Mouse (Mus musculus) hindbrain, embryonic 13.5 days (tissue): ENCODE results near the gene Smim11. TPM values are rescaled to one million over a fixed set of nuclear protein-coding genes. Genes with fewer than 3 reads are reported as not detected.

Experiments used
- ATAC-seq: fragments of 200-750 bp; cut with Nextera tagmentation; 2 replicates; pipeline ENCODE4 v1.8.0; 2017; ENCODE audit warnings: moderate TSS enrichment; ENCODE audit not compliant: low FRiP score
- H3K27ac ChIP-seq: fragments of 300-500 bp; sonication (generic); 2 replicates; pipeline ENCODE4 v1.5.1; 2015; ENCODE audit warnings: inconsistent platforms, mild to moderate bottlenecking, moderate library complexity
- H3K27me3 ChIP-seq: fragments of 300-500 bp; sonication (generic); 2 replicates; pipeline ENCODE4 v1.6.1; 2015; ENCODE audit warnings: mild to moderate bottlenecking, inconsistent platforms
- H3K36me3 ChIP-seq: fragments of 300-500 bp; sonication (generic); 2 replicates; pipeline ENCODE4 v1.6.1; 2015; ENCODE audit warnings: mild to moderate bottlenecking, inconsistent platforms
- H3K4me1 ChIP-seq: fragments of 300-500 bp; sonication (generic); replicated peaks from 2 replicates; pipeline ENCODE4 v1.6.1; 2015; ENCODE audit warnings: inconsistent platforms
- H3K4me2 ChIP-seq: fragments of 300-500 bp; sonication (generic); 2 replicates; pipeline ENCODE4 v1.6.1; 2015; ENCODE audit warnings: inconsistent platforms, mild to moderate bottlenecking, moderate library complexity
- H3K4me3 ChIP-seq: fragments of 300-500 bp; sonication (generic); 2 replicates; pipeline ENCODE4 v1.5.1; 2015; ENCODE audit warnings: mild to moderate bottlenecking, inconsistent platforms
- H3K9ac ChIP-seq: fragments of 300-500 bp; sonication (generic); 2 replicates; pipeline ENCODE4 v1.6.1; 2015; ENCODE audit warnings: mild to moderate bottlenecking, inconsistent platforms
- H3K9me3 ChIP-seq: fragments of 300-500 bp; sonication (generic); 2 replicates; pipeline ENCODE4 v1.6.1; 2016; ENCODE audit warnings: inconsistent platforms
- WGBS: fragments of 180-500 bp; shearing (Covaris S2); methylation state at CpG from one replicate; pipeline ENCODE4 v1.1.7; 2015; 5-methylcytosine and 5-hydroxymethylcytosine counted together
- polyA plus RNA-seq: library from polyadenylated mRNA; unstranded; fragments of >200 nt; fragmentation: Nextera tagmentation; extraction: Ambion mirVana; gene quantifications from 2 replicates; pipeline ENCODE4 v1.2.1, GENCODE M21; 2015

Smim11 gene
- polyA plus RNA-seq, 1 experiment from 2014 or later: 86.6 TPM

DNA sequence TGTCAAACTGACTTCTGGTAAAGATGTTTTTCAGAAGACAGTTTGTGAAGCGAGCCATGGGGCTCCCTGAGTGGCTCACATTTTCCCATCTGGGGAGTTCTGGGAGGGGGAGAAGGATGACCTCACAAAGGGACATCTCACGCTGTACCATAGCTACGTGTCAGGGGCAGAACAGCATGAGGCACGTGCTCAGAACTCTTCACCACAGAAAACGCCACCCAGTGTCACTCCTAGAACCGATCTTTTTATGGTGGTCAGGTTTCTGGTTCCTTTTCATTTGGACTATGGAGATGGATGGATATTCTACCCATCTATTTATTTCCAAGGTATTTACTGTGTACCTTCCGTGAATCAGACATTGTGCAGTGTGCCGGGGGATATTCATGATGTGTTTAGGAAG, 20.3 kb downstream of the Smim11 start, which contains the start of gene Fam243:
Fam243 (minus strand) TSS at position 101 of the 400 bp plus-strand sequence.
- no peak within 1 kb of the TSS for H3K27ac ChIP-seq

DNA sequence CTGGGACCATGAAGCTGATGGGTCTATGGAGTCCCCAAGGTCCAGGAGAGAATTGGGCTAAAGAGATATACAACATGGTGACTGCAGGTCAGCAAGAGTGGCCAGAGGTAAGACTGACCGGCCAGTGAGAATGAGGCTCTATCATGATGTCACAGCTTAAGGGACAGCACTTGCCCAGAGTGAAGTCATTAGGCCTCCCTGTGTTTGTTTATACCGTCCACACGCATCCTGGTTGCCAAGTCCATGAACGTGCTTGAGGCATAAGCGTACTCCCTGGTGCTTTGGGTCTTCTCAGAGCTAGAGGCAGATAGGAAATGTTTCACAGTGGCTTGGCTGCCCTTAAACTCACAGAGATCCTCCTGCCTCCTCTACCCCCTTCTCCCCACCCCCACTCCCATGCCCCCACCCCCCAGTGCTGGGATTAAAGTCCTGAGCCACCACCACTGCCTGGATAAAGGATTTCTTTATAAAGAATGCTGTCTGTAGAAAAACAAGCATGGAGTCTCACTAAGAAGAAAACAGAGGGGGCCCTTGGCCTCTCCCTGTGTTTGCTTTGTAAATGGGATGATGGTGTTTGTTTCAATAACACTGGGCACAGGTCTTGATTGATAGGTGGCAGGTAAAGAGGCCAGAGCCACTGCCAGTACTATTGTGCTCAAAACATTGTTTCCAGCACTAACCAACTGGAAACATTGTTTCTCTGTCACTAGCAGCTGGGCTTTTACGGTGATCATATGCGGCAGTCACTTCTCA, 23.4 kb downstream of the Smim11 start:
- Histone ChIP-seq H3K9me3 (no peaks in the 10 kb centered on the region), H3K27me3 (0 out of 2 replicates have a peak, but pooled peaks cover 5% of the 10 kb centered on the region), H3K4me1 (peaks cover 13% of the 10 kb centered on the region), H3K36me3 (no peaks in the 10 kb centered on the region), H3K9ac (no peak overlapping the region), H3K27ac (peak overlapping the region; percentile 52), H3K4me3 (no peak overlapping the region), H3K4me2 (no peak overlapping the region)
- no peak for ATAC-seq
- 28% methylated on average over 7 of the region's 7 CpGs for WGBS

More for the DNA sequence above, 20.3 kb downstream of the Smim11 start, which contains the start of gene Fam243:
- Histone ChIP-seq H3K4me1 (peaks cover 14% of the 10 kb centered on the region), H3K9me3 (0 out of 2 replicates have a peak, but pooled peaks cover 3% of the 10 kb centered on the region), H3K4me3 (no peak within 1 kb of the TSS), H3K36me3 (no peaks in the 10 kb centered on the region), H3K27me3 (no peaks in the 10 kb centered on the region), H3K9ac (no peak within 1 kb of the TSS), H3K4me2 (no peak within 1 kb of the TSS)
- WGBS: 91% methylated on average over 8 of the region's 8 CpGs
- ATAC-seq: no peak

DNA sequence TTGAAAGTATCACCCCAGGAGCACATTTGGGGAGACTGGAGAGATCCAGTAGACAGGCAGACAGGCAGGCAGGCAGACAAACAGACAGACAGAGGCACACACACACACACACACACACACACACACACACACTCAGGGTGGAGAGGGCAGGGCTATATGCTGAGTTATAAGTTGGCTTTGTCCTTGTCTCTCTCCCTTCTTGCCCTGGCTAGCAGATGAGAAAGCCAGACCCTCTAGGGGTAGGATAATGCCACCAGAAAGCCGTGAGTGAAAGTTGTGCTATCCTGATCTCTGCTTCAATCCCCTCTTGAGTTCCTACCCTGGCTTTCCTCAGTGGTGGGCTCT, 23.9 kb downstream of the Smim11 start:
- H3K4me1 ChIP-seq: peaks cover 13% of the 10 kb centered on the region
- H3K4me2 ChIP-seq: no peak overlapping the region
- 0 out of 2 replicates have a peak, but pooled peaks cover 5% of the 10 kb centered on the region for H3K27me3 ChIP-seq
- H3K4me3 ChIP-seq: no peak overlapping the region
- ATAC-seq: no peak
- H3K9me3 ChIP-seq: no peaks in the 10 kb centered on the region
- H3K27ac ChIP-seq: peak overlapping the region; percentile 52; the same call in 1 of the 2 replicates
- H3K9ac ChIP-seq: no peak overlapping the region
- 27% methylated on average over 1 of the region's 1 CpGs for WGBS
- no peaks in the 10 kb centered on the region for H3K36me3 ChIP-seq

DNA sequence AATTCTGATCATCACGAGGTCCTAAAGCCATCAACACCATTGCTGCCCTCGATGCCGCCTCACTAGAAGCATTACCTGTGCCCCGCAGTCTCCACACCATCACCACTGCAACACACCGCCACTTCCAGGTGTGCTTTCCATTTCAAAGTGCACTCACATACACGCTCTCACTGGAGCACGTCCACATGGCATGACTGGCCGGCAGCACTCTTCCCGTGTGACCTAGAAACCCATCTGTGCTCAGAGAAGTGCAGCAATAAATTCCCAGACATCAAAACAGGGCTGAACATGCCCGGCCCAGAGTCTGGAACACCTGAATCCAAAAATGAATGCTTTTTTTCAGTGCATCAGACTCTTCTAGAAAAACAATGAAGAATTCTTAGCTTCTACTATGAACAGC, 26.8 kb downstream of the Smim11 start:
- WGBS: 90% methylated on average over 10 of the region's 10 CpGs
- H3K9ac ChIP-seq: no peak overlapping the region
- no peak overlapping the region for H3K4me3 ChIP-seq
- no peaks in the 10 kb centered on the region for H3K36me3 ChIP-seq
- H3K9me3 ChIP-seq: no peaks in the 10 kb centered on the region
- no peak for ATAC-seq
- H3K4me2 ChIP-seq: no peak overlapping the region
- H3K27ac ChIP-seq: no peak overlapping the region
- H3K4me1 ChIP-seq: peaks cover 20% of the 10 kb centered on the region
- 0 out of 2 replicates have a peak, but pooled peaks cover 5% of the 10 kb centered on the region for H3K27me3 ChIP-seq

DNA sequence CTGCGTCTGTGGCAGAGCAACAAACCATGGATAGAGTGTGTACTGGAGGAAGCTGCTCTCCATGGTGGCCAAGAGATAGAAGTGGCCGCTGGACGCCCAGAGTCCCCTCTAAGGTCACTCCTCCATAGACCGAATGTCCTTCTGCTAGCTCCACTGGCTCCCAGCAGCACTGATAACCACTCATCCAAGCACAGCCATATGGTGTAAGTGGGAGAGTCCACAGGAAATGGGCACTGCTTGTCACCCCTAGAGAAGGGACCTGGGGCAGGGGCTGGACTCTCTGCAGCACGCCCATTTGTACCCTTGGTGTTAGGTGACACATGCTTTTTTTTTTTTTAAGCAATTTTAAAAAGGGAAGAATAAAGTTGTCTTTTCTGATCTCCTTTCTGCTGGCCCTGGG, 29.9 kb downstream of the Smim11 start:
- Histone ChIP-seq H3K27ac (no peak overlapping the region), H3K27me3 (0 out of 2 replicates have a peak, but pooled peaks cover 11% of the 10 kb centered on the region), H3K9me3 (no peaks in the 10 kb centered on the region), H3K4me1 (peaks cover 7% of the 10 kb centered on the region; the same call in 1 of the 2 replicates), H3K36me3 (no peaks in the 10 kb centered on the region), H3K4me2 (no peak overlapping the region), H3K9ac (no peak overlapping the region), H3K4me3 (no peak overlapping the region)
- no peak for ATAC-seq
- WGBS: 87% methylated on average over 5 of the region's 5 CpGs

DNA sequence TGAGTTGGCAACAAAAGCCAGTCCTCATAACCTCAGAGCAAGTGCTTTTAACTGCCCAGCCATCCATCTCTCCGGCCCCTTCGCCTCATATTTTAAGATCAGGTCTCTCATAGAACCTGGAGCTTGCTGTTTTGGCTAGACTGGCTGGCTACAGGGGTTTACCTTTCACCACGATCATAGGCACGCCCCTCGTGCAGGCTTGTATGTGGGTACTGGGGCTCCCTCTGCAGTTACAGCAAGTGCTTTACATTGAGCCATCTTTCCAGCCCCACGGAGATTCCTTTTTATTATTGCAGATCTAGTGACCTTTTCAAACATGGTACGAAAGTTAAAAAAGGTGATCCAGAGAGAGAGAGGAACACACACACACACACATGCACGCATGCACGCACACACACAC, 33.5 kb downstream of the Smim11 start:
- Histone ChIP-seq H3K36me3 (no peaks in the 10 kb centered on the region), H3K9ac (no peak overlapping the region), H3K27ac (no peak overlapping the region), H3K4me1 (peaks cover 7% of the 10 kb centered on the region), H3K4me3 (no peak overlapping the region), H3K9me3 (no peaks in the 10 kb centered on the region), H3K27me3 (peaks cover 11% of the 10 kb centered on the region; the same call in 1 of the 2 replicates), H3K4me2 (no peak overlapping the region)
- WGBS: 62% methylated on average over 9 of the region's 9 CpGs
- no peak for ATAC-seq

DNA sequence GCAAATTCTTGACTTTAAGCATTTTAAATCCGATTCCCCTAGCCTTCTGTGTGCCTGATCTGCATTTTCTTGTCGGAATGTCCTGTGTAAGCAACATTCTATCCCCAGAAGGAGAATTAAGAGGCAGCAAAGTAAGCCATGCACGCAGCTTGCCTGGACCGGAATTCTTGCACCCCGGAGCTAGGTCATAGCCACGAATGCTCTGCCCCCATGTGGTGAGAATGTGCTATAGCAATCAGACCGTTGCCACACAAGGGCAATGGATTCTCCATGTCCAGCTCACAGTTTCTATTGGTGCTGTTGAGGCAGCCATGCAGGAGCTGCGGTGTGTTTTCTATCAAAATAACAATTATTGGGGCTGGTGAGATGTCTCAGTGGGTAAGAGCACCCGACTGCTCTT, 35.2 kb downstream of the Smim11 start:
- Histone ChIP-seq H3K36me3 (no peaks in the 10 kb centered on the region), H3K4me2 (no peak overlapping the region), H3K27ac (no peak overlapping the region), H3K27me3 (peaks cover 11% of the 10 kb centered on the region; the same call in 1 of the 2 replicates), H3K9me3 (no peaks in the 10 kb centered on the region), H3K9ac (no peak overlapping the region), H3K4me3 (no peak overlapping the region), H3K4me1 (peaks cover 23% of the 10 kb centered on the region)
- WGBS: 7% methylated on average over 9 of the region's 9 CpGs
- ATAC-seq: no peak

DNA sequence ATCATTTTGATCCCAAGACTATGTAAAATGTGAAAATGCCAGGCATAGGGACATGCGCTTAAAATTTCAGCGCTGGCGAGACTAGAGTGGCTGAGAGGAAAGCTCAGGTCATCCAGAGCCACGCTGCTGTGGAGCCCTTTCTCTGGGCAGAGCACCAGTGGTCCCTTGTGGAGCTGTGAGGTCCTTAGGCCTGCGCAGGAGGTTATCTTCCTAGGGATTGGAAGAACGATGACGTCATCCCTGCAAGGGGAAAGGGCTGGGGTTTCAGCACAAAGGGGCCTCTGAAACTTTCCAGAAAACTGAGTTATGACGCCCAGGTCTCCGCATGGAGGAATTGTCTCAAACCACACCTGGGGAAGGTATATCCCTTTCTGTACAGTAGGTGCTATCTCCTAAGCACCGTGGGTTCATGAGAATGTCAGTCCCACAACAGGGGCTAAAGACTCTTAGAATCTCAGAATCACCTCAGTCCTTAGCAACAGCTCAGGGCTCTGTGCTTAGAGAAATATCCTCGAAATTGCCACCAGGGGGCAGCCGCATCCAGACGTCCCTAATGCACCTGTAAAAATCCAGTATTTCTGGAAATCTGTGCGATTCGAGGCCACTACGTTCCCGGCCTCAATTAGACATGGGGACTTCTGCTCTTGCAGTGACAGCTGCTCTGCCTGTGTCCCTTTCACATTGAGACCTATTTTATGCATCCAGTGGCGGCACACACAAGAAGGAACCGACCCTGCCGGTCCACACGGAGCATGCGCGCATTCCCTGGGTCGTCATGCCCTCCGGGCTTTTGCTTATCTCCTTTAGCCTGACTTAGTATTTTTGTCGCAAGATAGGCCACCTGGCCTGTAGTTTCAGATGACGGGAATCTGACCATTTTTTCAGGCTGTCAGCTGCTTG, 39.8 kb downstream of the Smim11 start:
- peak; percentile 77 for ATAC-seq
- H3K9me3 ChIP-seq: no peaks in the 10 kb centered on the region
- H3K9ac ChIP-seq: peak overlapping the region; percentile 61; the same call in 1 of the 2 replicates

DNA sequence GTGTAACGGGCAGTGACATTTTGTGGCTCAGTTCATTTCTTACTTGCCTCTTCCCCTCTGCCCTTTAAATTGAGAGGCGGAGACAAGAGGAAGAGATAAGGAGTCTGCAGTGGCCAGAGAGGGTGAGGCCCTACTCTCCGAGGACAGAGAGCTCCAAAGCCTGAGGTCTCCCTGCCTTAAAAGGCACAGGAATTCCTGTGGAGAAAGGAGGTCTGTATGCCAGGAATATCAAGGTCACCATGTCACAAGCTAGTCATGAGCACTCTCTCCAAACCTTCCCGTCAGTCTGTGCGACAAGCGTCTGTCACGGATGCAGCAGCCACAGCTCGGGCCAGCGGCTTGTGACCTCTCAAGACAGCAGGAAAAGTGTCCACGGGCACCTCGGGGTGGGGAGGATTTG, 44.1 kb downstream of the Smim11 start:
- no peak for ATAC-seq
- Histone ChIP-seq H3K27ac (no peak overlapping the region), H3K9me3 (no peaks in the 10 kb centered on the region), H3K27me3 (no peaks in the 10 kb centered on the region), H3K36me3 (no peaks in the 10 kb centered on the region), H3K9ac (no peak overlapping the region), H3K4me1 (peaks cover 21% of the 10 kb centered on the region), H3K4me2 (no peak overlapping the region), H3K4me3 (no peak overlapping the region)
- WGBS: 64% methylated on average over 11 of the region's 11 CpGs

More for the DNA sequence above, 39.8 kb downstream of the Smim11 start:
- peak overlapping the region; percentile 57 for H3K4me2 ChIP-seq
- peaks cover 17% of the 10 kb centered on the region for H3K4me1 ChIP-seq
- H3K4me3 ChIP-seq: peak overlapping the region; percentile 29
- no peaks in the 10 kb centered on the region for H3K36me3 ChIP-seq
- no peak overlapping the region for H3K27ac ChIP-seq
- peaks cover 5% of the 10 kb centered on the region; the same call in 1 of the 2 replicates for H3K27me3 ChIP-seq
- WGBS: 28% methylated on average over 27 of the region's 27 CpGs

DNA sequence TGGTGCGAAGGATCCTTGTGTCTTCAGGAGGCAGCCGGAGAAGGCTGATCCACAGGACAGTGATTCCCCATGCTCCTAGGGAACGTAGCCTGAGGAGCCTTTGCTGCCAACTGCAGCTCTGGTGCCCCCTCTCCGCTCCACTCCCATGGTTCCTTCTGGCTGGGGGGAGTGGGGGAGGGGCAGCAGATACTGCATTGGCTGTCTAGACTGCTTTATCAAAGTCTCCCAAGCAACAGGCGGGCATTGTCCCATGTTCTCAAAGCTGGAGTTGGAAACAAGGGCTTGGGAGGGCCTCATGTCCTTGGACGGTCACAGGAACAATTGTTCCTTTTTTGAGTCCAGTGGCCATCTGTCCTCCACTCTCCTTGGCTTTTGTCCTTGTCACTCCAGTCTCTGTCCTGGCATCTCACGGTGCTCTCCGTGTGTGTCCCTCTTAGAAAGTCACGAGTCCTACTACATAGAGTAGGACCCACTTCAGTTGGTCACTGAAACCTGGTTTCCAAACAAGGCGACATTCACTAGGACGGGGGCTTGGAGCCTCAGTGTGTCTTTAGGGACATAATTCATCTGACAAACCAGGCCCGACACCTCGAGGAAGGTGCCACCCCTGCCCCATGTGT, 45.3 kb downstream of the Smim11 start:
- no peak overlapping the region for H3K4me3 ChIP-seq
- H3K27ac ChIP-seq: no peak overlapping the region
- ATAC-seq: peak; percentile 75
- H3K9me3 ChIP-seq: no peaks in the 10 kb centered on the region
- no peaks in the 10 kb centered on the region for H3K27me3 ChIP-seq
- H3K9ac ChIP-seq: no peak overlapping the region
- peaks cover 10% of the 10 kb centered on the region for H3K4me1 ChIP-seq
- H3K36me3 ChIP-seq: no peaks in the 10 kb centered on the region
- WGBS: 34% methylated on average over 13 of the region's 13 CpGs
- no peak overlapping the region for H3K4me2 ChIP-seq

DNA sequence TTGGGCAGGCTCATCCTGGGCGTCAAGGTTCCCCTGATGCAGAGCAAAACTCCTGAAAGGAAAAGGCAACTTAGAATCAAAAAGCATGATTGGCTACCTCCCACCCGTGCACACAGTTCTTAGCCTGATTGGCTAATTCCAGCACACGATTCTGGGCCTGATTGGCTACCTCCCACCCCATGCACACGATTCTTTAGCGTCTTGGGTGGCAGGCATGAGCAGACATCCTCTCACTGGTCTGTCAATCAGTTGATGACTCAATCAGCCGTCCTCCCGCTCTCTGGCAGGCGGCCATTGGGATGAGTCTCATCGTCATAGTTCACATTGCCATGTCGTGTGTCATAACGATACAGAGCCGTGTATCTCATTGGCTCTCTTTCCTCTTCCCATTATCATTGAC, 47.9 kb downstream of the Smim11 start:
- Histone ChIP-seq H3K36me3 (no peaks in the 10 kb centered on the region), H3K4me3 (no peak overlapping the region), H3K27ac (no peak overlapping the region), H3K4me2 (no peak overlapping the region), H3K9ac (no peak overlapping the region), H3K9me3 (no peaks in the 10 kb centered on the region), H3K4me1 (peaks cover 9% of the 10 kb centered on the region), H3K27me3 (no peaks in the 10 kb centered on the region)
- 61% methylated on average over 12 of the region's 12 CpGs for WGBS
- peak; percentile 77; the same call in 1 of the 2 replicates for ATAC-seq

DNA sequence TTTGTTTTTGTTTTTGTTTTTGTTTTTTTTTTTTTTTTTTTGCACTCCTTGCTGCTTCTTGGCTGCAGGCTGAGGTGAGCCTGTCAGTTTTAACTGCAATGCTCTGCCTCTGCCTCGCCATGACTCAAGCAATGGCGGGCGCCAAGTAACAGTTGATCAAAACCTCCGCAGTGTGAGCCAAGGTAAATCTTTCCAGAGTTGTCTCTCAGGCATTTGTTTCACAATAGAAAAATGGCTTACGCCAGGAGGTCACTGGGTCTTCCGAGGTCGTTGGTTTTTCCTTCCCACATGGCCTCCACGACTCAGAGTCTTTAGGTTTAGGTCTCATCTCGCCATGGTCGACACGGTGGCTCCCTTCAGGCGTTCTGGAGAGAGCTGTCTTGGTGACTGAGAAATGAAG, 52.2 kb downstream of the Smim11 start:
- peaks cover 18% of the 10 kb centered on the region for H3K4me1 ChIP-seq
- no peak overlapping the region for H3K4me3 ChIP-seq
- no peaks in the 10 kb centered on the region for H3K9me3 ChIP-seq
- no peak overlapping the region for H3K4me2 ChIP-seq
- 85% methylated on average over 12 of the region's 12 CpGs for WGBS
- no peak overlapping the region for H3K9ac ChIP-seq
- ATAC-seq: no peak
- no peaks in the 10 kb centered on the region for H3K36me3 ChIP-seq
- no peak overlapping the region for H3K27ac ChIP-seq
- H3K27me3 ChIP-seq: peaks cover 14% of the 10 kb centered on the region; the same call in 1 of the 2 replicates
